Mouse (Mus musculus): ENCODE measurements around the gene Eps15l1.

- TF ChIP-seq GATA1 (IDR thresholded peaks at IDR 0.05; ENCODE audit: borderline replicate concordance, low read length): no peak
- no peak for TF ChIP-seq FLI1 (IDR thresholded peaks at IDR 0.05; ENCODE audit: low read length)
These were observed 49.9 kb downstream of the Eps15l1 start for GRCm38 (mm10) chr8:72371356-72371755.

All from megakaryocyte, embryonic 14.5 days (primary cell).